Mouse (Mus musculus) E14TG2a.4 (cell line): ENCODE results near the gene Plxna2.

Experiments used
- CTCF ChIP-seq: conservative IDR thresholded peaks from 2 replicates; pipeline ENCODE4 v1.5.1; 2014; ENCODE audit warnings: low read length
- POU5F1 ChIP-seq: IDR thresholded peaks from 2 replicates; pipeline ENCODE4 v1.6.1; 2014; ENCODE audit warnings: low read length, borderline replicate concordance

- TF ChIP-seq CTCF (no peak), POU5F1 (no peak)
Measured at GRCm38 (mm10) chr1:194617918-194618317, at the start of gene Plxna2.
